Mouse (Mus musculus) MEL (cell line): Measurements from ENCODE around the gene Elovl5. TPM values are rescaled to one million over a fixed set of nuclear protein-coding genes. Genes with fewer than 3 reads are reported as not detected.

Experiments
- DNase-seq: peaks from one replicate; pipeline ENCODE4 v3.0.0; 2011; ENCODE audit warnings: low read depth, low spot score
- H3K27ac ChIP-seq: 2 replicates; pipeline ENCODE4 v1.5.1; 2012; ENCODE audit warnings: low read depth, mild to moderate bottlenecking, control low read depth, low read length, moderate library complexity; ENCODE audit not compliant: control insufficient read depth
- H3K27me3 ChIP-seq, 2 experiments: fragments of 150-350 bp in 1 of 2; sonication (generic) in 1 of 2; 2 replicates each; pipeline ENCODE4 v1.6.1; 2012; ENCODE audit warnings: low read length in 2 of 2, mild to moderate bottlenecking in 2 of 2, improper control_type of control experiment in 1 of 2, moderate library complexity in 1 of 2; ENCODE audit not compliant: insufficient read depth in 2 of 2, control insufficient read depth in 1 of 2
- H3K36me3 ChIP-seq, 2 experiments: 2 replicates each; pipeline ENCODE4 v1.6.1; 2012 to 2014; ENCODE audit warnings: low read length in 2 of 2, improper control_type of control experiment in 1 of 2, inconsistent platforms in 1 of 2, mild to moderate bottlenecking in 1 of 2; ENCODE audit not compliant: insufficient read depth in 2 of 2, control insufficient read depth in 1 of 2
- H3K4me1 ChIP-seq, 2 experiments: fragments of 150-350 bp in 1 of 2; sonication (generic) in 1 of 2; 2 replicates each; pipeline ENCODE4 v1.6.1; 2012; ENCODE audit warnings: low read length in 2 of 2, improper control_type of control experiment in 1 of 2, mild to moderate bottlenecking in 1 of 2; ENCODE audit not compliant: insufficient read depth in 2 of 2, control insufficient read depth in 1 of 2
- H3K4me3 ChIP-seq, 2 experiments: fragments of 150-350 bp in 1 of 2; sonication (generic) in 1 of 2; 2 replicates each; pipeline ENCODE4 v1.5.1; 2012; ENCODE audit warnings: low read depth in 2 of 2, low read length in 2 of 2, mild to moderate bottlenecking in 2 of 2, moderate library complexity in 2 of 2, control low read depth in 1 of 2, improper control_type of control experiment in 1 of 2; ENCODE audit not compliant: control insufficient read depth in 1 of 2, insufficient read depth in 1 of 2
- H3K79me2 ChIP-seq: 2 replicates; pipeline ENCODE4 v1.6.1; 2012; ENCODE audit warnings: mild to moderate bottlenecking, low read length, moderate library complexity; ENCODE audit not compliant: control insufficient read depth, poor library complexity, insufficient read depth
- H3K9ac ChIP-seq: 2 replicates; pipeline ENCODE4 v1.6.1; 2012; ENCODE audit warnings: low read depth, mild to moderate bottlenecking, control low read depth, low read length, moderate library complexity; ENCODE audit not compliant: control insufficient read depth, poor library complexity, severe bottlenecking
- H3K9me3 ChIP-seq: fragments of 150-350 bp; sonication (generic); replicated peaks from 2 replicates; pipeline ENCODE4 v1.6.1; 2012; ENCODE audit warnings: mild to moderate bottlenecking, low read length, improper control_type of control experiment, moderate library complexity; ENCODE audit not compliant: insufficient read depth
- BHLHE40 ChIP-seq: IDR thresholded peaks from 2 replicates; pipeline ENCODE4 v1.6.1; 2012; ENCODE audit warnings: low read depth, mild to moderate bottlenecking, inconsistent platforms, low read length, improper control_type of control experiment, borderline replicate concordance
- CTCF ChIP-seq, 3 experiments: IDR thresholded peaks in 2 of 3; conservative IDR thresholded peaks in 1 of 3; 2 replicates each; pipeline ENCODE4 v1.5.1; 2011 to 2012; ENCODE audit warnings: low read length in 3 of 3, low read depth in 2 of 3, mild to moderate bottlenecking in 2 of 3, improper control_type of control experiment in 1 of 3, inconsistent platforms in 1 of 3, mixed read lengths in 1 of 3, moderate library complexity in 1 of 3; ENCODE audit not compliant: control insufficient read depth in 1 of 3, insufficient read depth in 1 of 3, poor library complexity in 1 of 3, severe bottlenecking in 1 of 3
- E2F4 ChIP-seq: IDR thresholded peaks from 2 replicates; pipeline ENCODE4 v1.6.1; 2011; ENCODE audit warnings: low read depth, low read length, improper control_type of control experiment, borderline replicate concordance
- ELF1 ChIP-seq: IDR thresholded peaks from 2 replicates; pipeline ENCODE4 v1.6.1; 2014; ENCODE audit warnings: low read depth, mild to moderate bottlenecking, inconsistent platforms, low read length, improper control_type of control experiment, moderate library complexity
- EP300 ChIP-seq, 2 experiments: IDR thresholded peaks; 2 replicates each; pipeline ENCODE4 v1.6.1; 2011; ENCODE audit warnings: improper control_type of control experiment in 2 of 2, low read length in 2 of 2, low read depth in 1 of 2, mild to moderate bottlenecking in 1 of 2
- ETS1 ChIP-seq: IDR thresholded peaks from 2 replicates; pipeline ENCODE4 v1.6.1; 2012; ENCODE audit warnings: low read depth, mild to moderate bottlenecking, inconsistent platforms, low read length, improper control_type of control experiment, moderate library complexity
- HCFC1 ChIP-seq: IDR thresholded peaks from 2 replicates; pipeline ENCODE4 v1.6.1; 2012; ENCODE audit warnings: low read depth, mild to moderate bottlenecking, inconsistent platforms, low read length, improper control_type of control experiment, moderate library complexity
- MAFK ChIP-seq: IDR thresholded peaks from 2 replicates; pipeline ENCODE4 v1.6.1; 2011; ENCODE audit warnings: low read depth, mild to moderate bottlenecking, low read length, improper control_type of control experiment, borderline replicate concordance
- MEF2A ChIP-seq: IDR thresholded peaks from 2 replicates; pipeline ENCODE4 v1.6.1; 2014; ENCODE audit warnings: low read depth, mild to moderate bottlenecking, inconsistent platforms, low read length, improper control_type of control experiment; ENCODE audit not compliant: poor library complexity, insufficient replicate concordance, severe bottlenecking; ENCODE audit errors: extremely low read depth
- MXI1 ChIP-seq: IDR thresholded peaks from 2 replicates; pipeline ENCODE4 v1.6.1; 2011; ENCODE audit warnings: mild to moderate bottlenecking, low read depth, low read length, improper control_type of control experiment
- MYB ChIP-seq: IDR thresholded peaks from 2 replicates; pipeline ENCODE4 v1.6.1; 2011; ENCODE audit warnings: mild to moderate bottlenecking, low read depth, low read length, improper control_type of control experiment
- MYC ChIP-seq: IDR thresholded peaks from 2 replicates; pipeline ENCODE4 v1.6.1; 2011; ENCODE audit warnings: low read depth, mild to moderate bottlenecking, low read length, improper control_type of control experiment, moderate library complexity
- NRF1 ChIP-seq: IDR thresholded peaks from 2 replicates; pipeline ENCODE4 v1.6.1; 2014; ENCODE audit warnings: low read depth, mild to moderate bottlenecking, inconsistent platforms, low read length, improper control_type of control experiment, moderate library complexity; ENCODE audit not compliant: poor library complexity, insufficient read depth, severe bottlenecking
- POLR2A ChIP-seq, 2 experiments: IDR thresholded peaks; 2 replicates each; pipeline ENCODE4 v1.6.1; 2011 to 2012; ENCODE audit warnings: low read length in 2 of 2, mild to moderate bottlenecking in 2 of 2, control low read depth in 1 of 2, improper control_type of control experiment in 1 of 2, low read depth in 1 of 2, moderate library complexity in 1 of 2; ENCODE audit not compliant: control insufficient read depth in 1 of 2, insufficient read depth in 1 of 2, poor library complexity in 1 of 2
- SMC3 ChIP-seq: IDR thresholded peaks from 2 replicates; pipeline ENCODE4 v1.6.1; 2011; ENCODE audit warnings: low read depth, low read length, improper control_type of control experiment
- TBP ChIP-seq: IDR thresholded peaks from 2 replicates; pipeline ENCODE4 v1.8.0; 2011; ENCODE audit warnings: low read depth, low read length, improper control_type of control experiment
- USF2 ChIP-seq, 2 experiments: IDR thresholded peaks; 2 replicates each; pipeline ENCODE4 v1.6.1; 2011 to 2012; ENCODE audit warnings: improper control_type of control experiment in 2 of 2, low read length in 2 of 2, borderline replicate concordance in 1 of 2, inconsistent platforms in 1 of 2, low read depth in 1 of 2, mild to moderate bottlenecking in 1 of 2; ENCODE audit not compliant: insufficient read depth in 1 of 2
- ZC3H11A ChIP-seq: IDR thresholded peaks from 2 replicates; pipeline ENCODE4 v1.6.1; 2012; ENCODE audit warnings: low read depth, mild to moderate bottlenecking, inconsistent platforms, low read length, improper control_type of control experiment
- ZKSCAN1 ChIP-seq: IDR thresholded peaks from 2 replicates; pipeline ENCODE4 v1.6.1; 2012; ENCODE audit warnings: low read depth, mild to moderate bottlenecking, inconsistent platforms, low read length, improper control_type of control experiment, moderate library complexity
- polyA plus RNA-seq, 2 experiments: library from polyadenylated mRNA; stranded (reverse) in 1 of 2; unstranded in 1 of 2; fragments of >175 nt in 1 of 2; fragments of >200 nt in 1 of 2; gene quantifications; 2 replicates each; pipeline versions ENCODE4 v1.2.1 to v1.2.4; 2012; ENCODE audit warnings: low replicate concordance in 2 of 2, low read depth in 1 of 2; ENCODE audit not compliant: insufficient read length in 2 of 2, insufficient read depth in 1 of 2, missing spikeins in 1 of 2
- total RNA-seq: library from RNA; depleted of rRNA; stranded (reverse); fragments of 300-350 nt; gene quantifications from 2 replicates; pipeline ENCODE4 v1.2.3, GENCODE M21; 2012

Elovl5 gene
- total and polyA plus RNA-seq, 3 experiments: 52.3 to 73.0 (median 58.3) TPM

DNA sequence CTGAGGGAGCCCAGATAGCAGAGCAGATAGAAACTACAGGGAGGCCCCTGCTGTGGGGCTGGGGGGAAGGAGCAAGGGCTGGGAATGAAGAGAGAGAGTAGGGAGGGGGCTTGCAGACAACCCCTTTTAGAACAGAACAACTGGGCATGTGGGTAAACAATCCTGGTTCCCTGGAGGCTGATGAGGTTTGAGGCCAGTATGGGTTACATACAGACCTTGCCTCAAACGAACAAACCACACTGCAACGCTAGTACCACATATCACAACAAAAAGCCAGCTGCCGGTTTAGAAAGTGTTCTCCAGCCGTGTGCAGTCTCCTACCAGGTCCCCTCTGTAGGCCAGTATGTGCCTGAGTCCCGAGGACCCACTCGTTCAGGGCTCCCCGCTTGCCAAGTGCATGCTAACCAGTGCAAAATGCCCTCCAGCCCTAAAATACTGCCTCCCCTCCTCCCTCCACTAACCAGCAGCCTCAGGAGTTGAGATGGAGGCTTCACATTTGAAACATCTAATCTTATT is 32.6 kb downstream of the Elovl5 start:
- Histone ChIP-seq H3K9ac (no peak overlapping the region), H3K79me2 (peaks cover 61% of the 10 kb centered on the region), H3K27ac (no peak overlapping the region), H3K4me1 (peaks cover 0 to 8% of the 10 kb centered on the region in 2 experiments; a peak in 2 of 4 replicates), H3K4me3 (no peak overlapping the region)
- no peak for DNase-seq
- TF ChIP-seq EP300 (IDR thresholded peaks at IDR 0.05; ENCODE audit: low read depth in 1 of 2, low read length in 2 of 2) (no peak), MAFK (no peak), BHLHE40 (no peak), HCFC1 (no peak), TBP (no peak), POLR2A (IDR thresholded peaks at IDR 0.05; ENCODE audit: control insufficient read depth in 1 of 2, insufficient read depth in 1 of 2, low read depth in 1 of 2, low read length in 2 of 2, poor library complexity in 1 of 2) (no peak), MYB (no peak), E2F4 (no peak), ZKSCAN1 (no peak), SMC3 (no peak), MXI1 (no peak), MEF2A (no peak), USF2 (IDR thresholded peaks at IDR 0.05; ENCODE audit: borderline replicate concordance in 1 of 2, insufficient read depth in 1 of 2, low read depth in 1 of 2, low read length in 2 of 2) (no peak), MYC (no peak), NRF1 (no peak)
- TF ChIP-seq, all 39 proteins: peak for 0
- H3K27me3 ChIP-seq: no peaks in the 10 kb centered on the region
- H3K36me3 ChIP-seq: peaks cover 0 to 8% of the 10 kb centered on the region in 2 experiments; a peak in 2 of 4 replicates
- no peaks in the 10 kb centered on the region for H3K9me3 ChIP-seq

DNA sequence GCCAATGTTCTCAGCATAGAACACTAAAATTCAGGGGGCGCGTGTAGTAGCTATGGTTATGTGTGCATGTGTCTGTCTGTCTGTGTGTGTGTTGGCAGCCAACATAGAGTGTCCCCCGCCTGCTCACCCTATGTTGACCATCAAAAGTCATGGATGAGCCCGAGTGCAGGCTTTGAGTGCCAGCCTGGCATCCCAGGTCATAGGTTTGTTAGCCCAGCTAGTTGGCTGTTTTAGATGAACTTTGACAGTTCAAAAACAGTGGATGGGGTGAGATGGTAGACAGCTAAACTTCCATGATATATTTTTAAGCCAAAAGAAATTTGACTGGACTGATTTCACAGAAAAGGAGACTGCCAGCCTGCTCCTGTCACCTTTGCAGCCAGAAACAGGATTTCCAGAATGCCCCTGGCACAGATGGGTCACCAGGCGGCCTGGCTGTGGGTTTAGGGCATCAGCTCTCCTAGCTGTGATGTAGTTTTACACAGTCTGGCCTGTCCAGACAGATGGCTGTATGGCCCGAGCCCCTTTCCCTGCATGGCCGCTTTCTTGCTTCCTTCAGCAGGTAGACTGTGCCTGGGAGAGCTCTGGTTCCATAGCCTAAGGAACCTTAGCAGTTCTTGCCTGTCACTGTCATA is 33.8 kb downstream of the Elovl5 start:
- peaks cover 5 to 12% of the 10 kb centered on the region in 2 experiments for H3K4me1 ChIP-seq
- H3K9ac ChIP-seq: no peak overlapping the region
- no peak overlapping the region for H3K4me3 ChIP-seq
- H3K36me3 ChIP-seq: peaks cover 0 to 11% of the 10 kb centered on the region in 2 experiments; a peak in 3 of 4 replicates
- H3K9me3 ChIP-seq: no peaks in the 10 kb centered on the region
- no peak for TF ChIP-seq MYB
- TF ChIP-seq ETS1: no peak
- TF ChIP-seq ELF1: no peak
- TF ChIP-seq MXI1: no peak
- TF ChIP-seq E2F4: no peak
- no peak for TF ChIP-seq CTCF (IDR thresholded peaks at IDR 0.05 in 2 of 3, conservative IDR thresholded peaks at IDR 0.05 in 1 of 3; ENCODE audit: control insufficient read depth in 1 of 3, insufficient read depth in 1 of 3, low read depth in 2 of 3, low read length in 3 of 3, poor library complexity in 1 of 3, severe bottlenecking in 1 of 3)
- TF ChIP-seq MAFK: no peak
- no peak for TF ChIP-seq ZC3H11A
- H3K27ac ChIP-seq: no peak overlapping the region
- no peaks in the 10 kb centered on the region for H3K27me3 ChIP-seq
- DNase-seq: no peak
- peaks cover 60% of the 10 kb centered on the region for H3K79me2 ChIP-seq
